Mouse (Mus musculus): ENCODE data around the gene Mef2b. TPM values are rescaled to one million over a fixed set of nuclear protein-coding genes. Genes with fewer than 3 reads are reported as not detected.

The Mef2b gene
- total RNA-seq, 1 experiment from 2014 or later = not detected

DNA sequence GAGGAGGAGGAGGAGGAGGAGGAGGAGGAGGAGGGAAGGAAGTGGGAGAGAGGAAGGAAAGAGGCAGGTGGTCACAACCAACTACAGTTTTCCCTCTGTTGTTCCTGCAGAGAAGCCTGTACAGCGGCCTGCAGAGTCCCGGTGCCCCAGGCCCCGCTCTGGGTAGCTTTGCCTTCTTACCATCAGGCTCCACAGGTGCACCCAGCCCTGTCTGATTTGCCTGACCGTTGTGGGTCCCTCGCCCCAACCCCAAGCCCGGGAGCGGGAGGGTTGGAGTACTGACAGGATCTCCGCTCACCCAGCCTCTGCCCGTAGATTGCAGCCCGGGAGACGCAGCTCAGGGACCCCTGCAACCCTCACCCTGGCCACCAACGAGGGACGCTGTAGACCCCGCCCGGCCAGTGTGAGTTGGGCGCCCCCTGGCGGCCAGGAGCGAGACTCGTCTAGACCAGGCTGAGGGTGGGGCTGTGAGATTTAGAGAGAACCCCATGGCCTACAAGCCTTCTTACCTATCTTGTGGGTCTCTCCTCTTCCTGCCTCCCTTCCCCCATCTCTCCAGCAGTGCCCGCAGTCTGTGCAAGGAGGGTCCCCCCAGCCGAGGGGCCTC lies 27.1 kb downstream of the Mef2b start:
- ATAC-seq (replicated peaks in 1 of 2; ENCODE audit: insufficient read depth in 1 of 2, low FRiP score in 2 of 2, low TSS enrichment in 1 of 2, low read depth in 1 of 2, poor library complexity in 2 of 2, severe bottlenecking in 2 of 2) = peak; percentile 76 to 83

DNA sequence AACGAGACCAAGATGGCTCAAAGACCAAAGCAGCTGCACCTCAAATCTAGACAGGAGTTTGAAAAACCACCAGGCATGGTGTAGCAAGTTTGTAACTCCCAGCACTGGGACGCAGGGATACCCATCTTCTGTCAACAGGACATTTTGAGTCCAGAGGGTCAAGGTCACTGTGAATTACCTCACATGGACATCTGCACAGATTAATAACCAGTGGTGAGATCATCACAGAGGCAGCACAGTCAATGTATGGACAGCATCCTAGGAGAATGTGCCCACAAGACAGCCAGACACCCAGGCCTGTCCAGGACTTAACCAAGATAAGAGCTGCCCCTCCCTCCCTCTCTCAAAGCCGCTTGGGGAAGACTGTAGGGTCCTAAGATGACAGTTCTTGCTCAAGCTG lies 30.6 kb downstream of the Mef2b start:
- no peak for ATAC-seq (replicated peaks in 1 of 2; ENCODE audit: insufficient read depth in 1 of 2, low FRiP score in 2 of 2, low TSS enrichment in 1 of 2, low read depth in 1 of 2, poor library complexity in 2 of 2, severe bottlenecking in 2 of 2)

DNA sequence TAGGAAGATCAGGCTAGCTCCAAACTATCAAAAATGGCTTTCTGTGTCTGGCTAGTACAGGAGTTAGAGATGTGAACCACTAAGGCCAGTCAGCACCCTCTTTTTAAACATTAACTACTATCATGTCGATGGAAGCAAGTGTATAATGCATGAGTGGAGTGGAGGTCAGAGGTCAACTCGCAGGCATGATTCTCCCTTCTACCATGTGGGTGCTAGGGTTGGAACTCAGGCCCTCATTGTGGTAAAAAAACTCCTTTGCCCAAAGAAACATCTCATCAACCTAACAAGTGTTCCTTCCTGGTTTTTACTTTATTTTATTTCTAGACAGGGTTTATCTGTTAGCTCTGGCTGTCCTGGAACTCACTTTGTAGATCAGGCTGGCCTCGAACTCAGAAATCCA lies 31.2 kb downstream of the Mef2b start:
- ATAC-seq (replicated peaks in 1 of 2; ENCODE audit: insufficient read depth in 1 of 2, low FRiP score in 2 of 2, low TSS enrichment in 1 of 2, low read depth in 1 of 2, poor library complexity in 2 of 2, severe bottlenecking in 2 of 2) = no peak

DNA sequence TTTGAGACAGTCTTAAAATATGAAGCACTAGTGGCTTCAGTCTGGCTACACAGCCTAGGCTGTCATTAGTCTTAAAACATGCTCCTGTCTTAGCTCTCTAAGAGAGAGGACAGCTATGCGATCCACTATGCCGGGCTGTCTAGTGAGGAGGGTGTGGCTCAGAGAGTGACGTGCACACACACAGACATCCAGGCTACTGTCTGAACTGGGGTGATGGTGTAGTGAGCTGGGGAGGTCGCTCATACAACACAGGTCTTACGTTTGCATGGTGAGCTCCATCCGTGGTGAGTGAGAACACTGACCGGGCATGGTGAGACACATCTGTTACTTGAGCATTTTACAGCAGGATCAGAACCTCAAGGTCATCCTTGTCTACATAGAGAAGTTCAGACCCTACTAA lies 31.7 kb downstream of the Mef2b start:
- ATAC-seq (replicated peaks in 1 of 2; ENCODE audit: insufficient read depth in 1 of 2, low FRiP score in 2 of 2, low TSS enrichment in 1 of 2, low read depth in 1 of 2, poor library complexity in 2 of 2, severe bottlenecking in 2 of 2) = no peak

DNA sequence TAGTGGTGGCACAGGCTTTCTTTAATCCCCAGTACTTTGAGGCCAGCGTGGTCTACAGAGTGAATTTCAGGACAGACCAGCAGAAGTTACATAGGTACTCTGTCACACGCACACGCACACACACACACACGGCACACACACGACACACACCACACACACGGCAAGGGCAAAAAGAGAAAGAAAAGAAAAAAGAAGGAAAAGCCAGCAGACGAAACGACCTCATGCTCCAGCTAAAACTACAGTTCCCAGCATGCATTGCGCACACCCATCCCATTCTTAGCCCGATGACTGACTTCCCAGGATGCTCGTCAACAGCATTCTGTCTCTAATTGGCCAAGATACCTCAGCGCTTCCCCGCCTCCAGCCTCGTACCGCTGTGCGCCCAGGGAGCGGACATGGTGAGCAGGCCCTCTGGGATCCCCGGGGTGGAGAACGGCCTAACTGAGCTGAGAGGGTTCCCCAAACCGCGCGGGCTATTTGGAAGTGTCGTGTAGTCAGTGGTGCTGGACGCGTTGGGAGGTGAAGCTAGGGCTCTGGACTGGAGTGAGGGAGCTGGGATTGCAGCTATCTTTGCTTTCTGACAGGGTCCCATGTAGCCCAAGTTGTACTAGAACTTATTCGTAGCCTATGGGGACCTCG lies 32.7 kb downstream of the Mef2b start, which contains the start of gene Tmem161a:
Gene Tmem161a, plus strand, starts transcription at position 314 of the 639 bp plus-strand sequence.
- ATAC-seq (replicated peaks in 1 of 2; ENCODE audit: insufficient read depth in 1 of 2, low FRiP score in 2 of 2, low TSS enrichment in 1 of 2, low read depth in 1 of 2, poor library complexity in 2 of 2, severe bottlenecking in 2 of 2) = peak; percentile 99 to 100

DNA sequence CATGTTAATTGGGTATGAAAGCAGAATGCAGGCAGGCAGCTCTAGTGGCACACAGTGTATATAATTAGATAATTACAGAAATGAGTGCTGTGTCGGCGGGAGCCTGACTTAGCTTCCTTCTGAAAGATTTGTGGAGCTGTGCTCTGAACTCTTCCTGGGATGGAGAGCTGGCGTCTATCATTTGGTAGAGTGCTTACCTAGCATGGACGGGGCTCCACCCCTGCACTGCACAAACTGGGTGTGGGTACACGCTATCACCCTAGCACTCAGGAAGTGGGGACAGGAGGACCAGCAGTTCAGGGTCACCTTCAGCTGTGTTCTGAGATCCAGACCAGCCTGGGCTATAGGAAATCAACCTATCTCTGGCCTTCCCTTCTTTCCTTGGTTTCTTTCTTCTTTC lies 33.8 kb downstream of the Mef2b start:
- no peak for ATAC-seq (replicated peaks in 1 of 2; ENCODE audit: insufficient read depth in 1 of 2, low FRiP score in 2 of 2, low TSS enrichment in 1 of 2, low read depth in 1 of 2, poor library complexity in 2 of 2, severe bottlenecking in 2 of 2)

DNA sequence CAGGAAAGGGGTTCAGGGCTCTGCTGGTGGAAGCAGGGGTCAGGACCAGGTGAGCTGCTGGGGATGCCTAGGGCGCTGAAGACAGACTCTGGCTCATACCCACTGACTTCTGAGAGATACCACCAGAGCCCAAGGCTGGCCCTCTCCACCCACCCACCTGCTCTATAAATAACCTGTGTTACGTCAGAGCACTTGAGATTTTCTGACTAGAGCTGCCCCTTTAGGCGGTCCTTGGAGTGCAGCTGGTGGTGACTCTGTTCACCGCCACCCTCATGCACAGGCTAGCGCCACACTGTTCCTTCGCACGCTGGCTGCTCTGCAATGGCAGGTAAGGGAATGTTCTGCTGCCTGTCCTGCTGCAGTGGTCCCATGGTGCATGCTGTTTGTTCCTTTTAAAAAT lies 34.6 kb downstream of the Mef2b start:
- no peak for ATAC-seq (replicated peaks in 1 of 2; ENCODE audit: insufficient read depth in 1 of 2, low FRiP score in 2 of 2, low TSS enrichment in 1 of 2, low read depth in 1 of 2, poor library complexity in 2 of 2, severe bottlenecking in 2 of 2)

DNA sequence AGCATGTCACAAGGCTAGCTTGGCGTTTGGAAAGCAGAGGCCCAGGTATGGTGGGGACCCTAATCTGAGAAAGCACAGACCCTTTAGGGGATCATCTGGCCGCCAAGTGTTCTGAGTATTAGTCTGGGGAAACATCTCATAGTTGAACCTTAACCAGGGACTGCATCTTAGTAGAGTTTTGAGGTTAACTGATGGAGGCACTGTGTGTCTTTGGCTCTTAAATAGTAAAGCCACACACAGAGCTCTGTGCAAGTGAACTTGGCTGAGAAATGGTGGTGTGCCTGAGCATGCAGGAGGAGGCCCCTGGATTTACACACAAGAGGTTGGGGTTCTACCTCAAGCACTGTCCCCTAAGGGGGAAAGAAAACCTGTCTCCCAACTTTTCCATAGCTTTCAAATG lies 38.7 kb downstream of the Mef2b start:
- ATAC-seq (replicated peaks in 1 of 2; ENCODE audit: insufficient read depth in 1 of 2, low FRiP score in 2 of 2, low TSS enrichment in 1 of 2, low read depth in 1 of 2, poor library complexity in 2 of 2, severe bottlenecking in 2 of 2) = no peak

DNA sequence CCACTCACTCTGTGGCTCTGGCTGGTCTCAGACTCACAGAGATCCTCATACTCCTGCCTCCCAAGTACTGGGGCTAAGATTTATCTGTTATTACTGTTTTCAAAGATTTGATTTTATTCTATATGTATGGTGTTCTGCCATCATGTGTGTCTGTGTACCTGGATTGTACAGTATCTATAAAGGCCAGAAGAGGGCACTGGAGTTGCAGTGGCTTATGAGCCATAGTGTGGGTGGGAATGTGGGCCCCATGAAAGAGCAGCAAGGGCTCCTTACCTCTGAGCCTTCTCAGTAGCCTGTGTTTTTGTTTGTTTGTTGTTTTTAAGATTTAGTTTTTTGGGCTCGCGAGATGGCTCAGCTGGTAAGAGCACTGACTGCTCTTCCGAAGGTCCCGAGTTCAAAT lies 39.6 kb downstream of the Mef2b start:
- ATAC-seq (replicated peaks in 1 of 2; ENCODE audit: insufficient read depth in 1 of 2, low FRiP score in 2 of 2, low TSS enrichment in 1 of 2, low read depth in 1 of 2, poor library complexity in 2 of 2, severe bottlenecking in 2 of 2) = no peak; a peak in 1 of 4 replicates

DNA sequence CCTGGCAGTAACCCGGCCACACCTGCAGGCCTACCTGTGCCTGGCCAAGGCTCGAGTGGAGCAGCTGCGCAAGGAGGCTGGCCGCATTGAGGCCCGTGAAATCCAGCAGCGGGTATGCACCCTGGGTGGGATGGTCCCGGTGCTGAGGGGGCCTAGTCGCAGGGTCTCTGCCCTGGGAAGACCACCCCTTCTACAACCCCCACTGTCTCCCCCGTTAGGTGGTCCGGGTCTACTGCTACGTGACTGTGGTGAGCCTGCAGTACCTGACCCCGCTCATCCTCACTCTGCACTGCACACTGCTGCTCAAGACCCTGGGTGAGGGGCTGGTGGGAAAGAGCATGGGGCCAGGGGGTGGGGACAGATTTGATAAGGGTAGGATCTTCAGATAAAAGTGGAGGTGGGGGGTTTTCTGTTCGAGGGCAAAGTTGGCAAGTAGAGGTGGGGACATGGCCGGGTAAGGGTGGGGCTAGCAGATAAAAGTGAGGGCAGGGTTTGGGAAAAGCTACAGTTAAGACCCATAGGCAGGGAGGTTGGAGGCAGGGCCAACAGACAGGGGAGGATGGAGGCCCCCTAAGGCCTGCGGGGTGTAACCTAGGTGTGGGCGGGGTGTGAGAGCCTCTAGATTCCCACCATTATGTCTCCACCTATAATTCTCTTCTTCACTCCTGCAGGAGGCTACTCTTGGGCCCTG lies 41.8 kb downstream of the Mef2b start:
- ATAC-seq (replicated peaks in 1 of 2; ENCODE audit: insufficient read depth in 1 of 2, low FRiP score in 2 of 2, low TSS enrichment in 1 of 2, low read depth in 1 of 2, poor library complexity in 2 of 2, severe bottlenecking in 2 of 2) = no peak

DNA sequence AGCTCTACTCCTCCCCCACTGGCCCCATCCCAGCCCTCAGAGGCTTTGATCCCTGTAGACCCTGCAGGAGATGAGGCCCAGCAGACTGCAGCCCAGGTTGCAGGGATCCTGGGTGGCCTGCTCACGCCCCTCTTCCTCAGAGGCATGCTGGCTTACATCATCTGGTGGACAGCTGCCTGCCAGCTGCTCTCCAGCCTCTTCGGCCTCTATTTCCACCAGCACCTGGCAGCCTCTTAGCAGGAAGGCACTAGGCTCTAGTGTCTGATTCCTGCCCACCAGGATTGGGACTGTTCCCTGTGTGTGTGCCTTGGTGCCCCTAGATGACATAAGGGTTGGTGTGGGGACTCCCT lies 42.4 kb downstream of the Mef2b start:
- no peak for ATAC-seq (replicated peaks in 1 of 2; ENCODE audit: insufficient read depth in 1 of 2, low FRiP score in 2 of 2, low TSS enrichment in 1 of 2, low read depth in 1 of 2, poor library complexity in 2 of 2, severe bottlenecking in 2 of 2)

DNA sequence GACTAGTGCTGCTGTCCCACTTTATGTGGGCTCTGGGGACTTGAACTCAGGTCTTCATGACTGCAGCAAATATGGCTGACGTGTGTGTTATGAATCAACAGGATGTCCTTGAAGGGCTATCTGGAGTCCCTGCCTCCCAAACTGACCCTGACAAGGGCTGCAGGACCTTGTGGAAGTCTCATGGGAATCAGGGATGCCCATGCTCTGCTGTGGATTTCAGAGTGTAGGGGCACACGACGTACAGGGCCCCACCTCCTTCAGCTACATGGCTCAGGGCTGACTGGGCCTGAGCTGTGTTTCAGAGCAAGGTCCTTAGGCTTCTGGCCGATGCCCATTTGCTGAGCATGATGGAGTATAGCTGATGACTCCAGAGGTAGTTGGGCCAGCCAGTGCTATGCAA lies 43.7 kb downstream of the Mef2b start:
- no peak for ATAC-seq (replicated peaks in 1 of 2; ENCODE audit: insufficient read depth in 1 of 2, low FRiP score in 2 of 2, low TSS enrichment in 1 of 2, low read depth in 1 of 2, poor library complexity in 2 of 2, severe bottlenecking in 2 of 2)

DNA sequence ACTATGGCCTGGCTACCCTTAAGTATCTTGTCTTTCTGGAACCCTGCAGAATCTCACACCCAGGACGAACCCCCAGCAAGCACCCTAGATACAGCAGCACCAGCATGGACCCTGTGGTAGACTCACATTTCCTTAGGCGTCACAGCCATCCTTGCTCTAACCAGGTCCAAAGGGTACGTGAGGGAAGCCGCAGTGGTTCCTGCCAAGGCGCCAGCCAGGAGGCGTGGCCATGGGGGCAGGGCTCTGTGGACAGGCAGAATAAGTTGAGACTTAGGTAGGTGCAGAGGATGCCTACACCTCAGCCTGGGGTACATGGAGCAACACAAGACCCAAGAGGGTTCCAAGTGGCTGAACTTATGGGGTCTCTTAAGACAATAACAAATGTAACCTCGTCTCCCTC lies 49.2 kb downstream of the Mef2b start:
- no peak for ATAC-seq (replicated peaks in 1 of 2; ENCODE audit: insufficient read depth in 1 of 2, low FRiP score in 2 of 2, low TSS enrichment in 1 of 2, low read depth in 1 of 2, poor library complexity in 2 of 2, severe bottlenecking in 2 of 2)

DNA sequence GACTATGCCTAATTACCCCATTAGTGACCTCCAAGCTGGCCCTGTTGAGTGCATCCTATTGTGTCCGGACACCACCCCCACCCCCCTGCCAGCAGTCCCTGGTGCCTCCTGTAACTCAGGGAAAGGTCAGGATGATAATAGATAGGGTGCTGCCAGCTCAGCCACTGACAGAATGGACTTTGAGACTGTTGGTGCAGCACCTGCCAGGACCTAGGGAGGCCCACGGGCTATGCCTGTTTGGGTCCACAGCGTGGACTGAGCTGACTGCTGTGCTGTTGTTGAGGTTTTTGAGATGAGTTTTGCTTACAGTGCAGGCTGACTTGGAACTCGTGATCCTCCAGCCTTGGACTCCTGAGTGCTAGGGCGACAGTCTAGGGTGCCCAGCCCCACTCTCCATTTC lies 53.7 kb downstream of the Mef2b start:
- no peak for ATAC-seq (replicated peaks in 1 of 2; ENCODE audit: insufficient read depth in 1 of 2, low FRiP score in 2 of 2, low TSS enrichment in 1 of 2, low read depth in 1 of 2, poor library complexity in 2 of 2, severe bottlenecking in 2 of 2)

DNA sequence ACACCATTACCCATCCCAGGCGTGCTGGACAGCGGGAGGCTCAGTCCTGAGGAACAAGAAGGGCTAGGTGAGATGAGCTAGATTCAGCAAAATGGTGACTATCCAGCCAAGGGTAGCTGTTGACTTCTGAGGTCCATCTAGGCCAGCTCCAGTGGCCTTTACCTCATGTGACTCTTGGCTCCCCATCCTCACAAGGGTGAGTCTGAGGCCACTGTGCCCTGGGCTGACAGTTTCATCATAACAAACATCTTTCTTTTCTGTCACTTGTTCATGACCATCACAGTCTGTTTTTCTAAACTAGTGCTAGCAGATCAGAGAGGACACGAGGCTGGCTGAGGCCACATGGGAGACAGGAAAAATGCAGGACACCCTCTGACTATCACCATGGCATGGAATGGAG lies 54.7 kb downstream of the Mef2b start:
- ATAC-seq (replicated peaks in 1 of 2; ENCODE audit: insufficient read depth in 1 of 2, low FRiP score in 2 of 2, low TSS enrichment in 1 of 2, low read depth in 1 of 2, poor library complexity in 2 of 2, severe bottlenecking in 2 of 2) = no peak

DNA sequence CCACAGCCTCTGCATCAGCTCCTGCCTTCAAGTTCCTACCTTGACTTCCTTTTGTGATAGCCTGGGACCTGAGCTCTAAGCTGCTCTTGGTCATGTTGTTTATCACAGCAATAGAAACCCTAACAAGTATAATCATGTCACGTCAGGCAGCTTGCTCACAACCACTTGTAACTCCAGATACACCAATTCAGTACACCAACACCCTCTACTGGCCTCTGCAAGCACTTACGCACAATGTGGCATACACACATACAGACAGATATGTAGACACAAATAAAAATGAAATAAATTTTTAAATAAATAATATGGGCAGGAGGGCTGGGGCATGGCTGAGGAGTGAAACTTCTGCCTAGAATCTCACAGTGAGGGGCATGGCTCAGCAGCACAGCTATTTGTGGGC lies 56.3 kb downstream of the Mef2b start:
- ATAC-seq (replicated peaks in 1 of 2; ENCODE audit: insufficient read depth in 1 of 2, low FRiP score in 2 of 2, low TSS enrichment in 1 of 2, low read depth in 1 of 2, poor library complexity in 2 of 2, severe bottlenecking in 2 of 2) = no peak

DNA sequence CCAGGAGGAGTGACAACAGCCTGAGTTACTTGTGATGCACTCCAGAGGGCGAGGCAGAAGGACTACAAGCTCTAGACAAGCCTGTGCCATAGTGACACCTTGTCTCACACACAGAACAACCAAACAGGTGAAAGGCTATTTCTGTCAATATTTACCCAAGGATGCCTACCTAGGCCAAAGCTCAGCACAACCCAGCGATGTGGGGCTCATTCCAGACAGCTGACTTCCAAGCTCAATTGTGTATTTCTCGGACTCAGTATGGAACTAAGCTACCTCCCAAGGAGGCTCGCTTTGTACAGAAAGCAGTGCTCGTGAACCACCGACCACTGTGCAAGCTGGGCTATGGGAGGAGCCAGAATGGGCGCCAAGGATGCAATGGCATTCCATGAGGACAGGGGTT lies 58.1 kb downstream of the Mef2b start:
- ATAC-seq (replicated peaks in 1 of 2; ENCODE audit: insufficient read depth in 1 of 2, low FRiP score in 2 of 2, low TSS enrichment in 1 of 2, low read depth in 1 of 2, poor library complexity in 2 of 2, severe bottlenecking in 2 of 2) = no peak

DNA sequence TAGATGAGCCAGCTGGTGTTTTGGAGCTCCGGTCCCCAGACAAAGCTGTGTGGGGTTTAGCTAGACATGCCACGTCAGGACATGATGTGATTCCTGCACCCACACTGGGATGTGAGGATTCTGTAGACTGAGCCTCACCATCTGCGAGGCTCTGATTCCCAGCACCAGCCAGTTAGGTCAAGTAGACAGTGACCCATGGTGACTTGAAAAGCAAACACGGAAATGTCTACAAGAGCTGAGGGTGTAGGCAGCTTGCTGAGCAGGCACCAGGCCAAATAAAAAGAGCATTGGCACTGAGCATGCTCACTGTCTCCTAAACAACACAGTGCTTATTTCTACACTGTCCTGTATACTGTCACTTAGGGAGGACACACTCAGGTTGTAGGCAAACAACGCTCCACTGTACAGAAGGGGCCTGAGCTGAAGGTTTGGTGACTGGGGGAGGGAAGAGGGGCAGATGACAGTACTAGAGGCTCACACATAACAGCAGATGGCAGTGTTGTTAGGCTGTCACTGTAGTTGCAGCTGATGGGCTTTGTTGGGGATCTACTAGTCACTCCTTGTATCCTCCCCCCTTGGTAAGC lies 60.7 kb downstream of the Mef2b start:
- no peak for ATAC-seq (replicated peaks in 1 of 2; ENCODE audit: insufficient read depth in 1 of 2, low FRiP score in 2 of 2, low TSS enrichment in 1 of 2, low read depth in 1 of 2, poor library complexity in 2 of 2, severe bottlenecking in 2 of 2)
